Comparison of ENCODE assay signal across 8 mouse cellular contexts in the genomic region with DNA sequence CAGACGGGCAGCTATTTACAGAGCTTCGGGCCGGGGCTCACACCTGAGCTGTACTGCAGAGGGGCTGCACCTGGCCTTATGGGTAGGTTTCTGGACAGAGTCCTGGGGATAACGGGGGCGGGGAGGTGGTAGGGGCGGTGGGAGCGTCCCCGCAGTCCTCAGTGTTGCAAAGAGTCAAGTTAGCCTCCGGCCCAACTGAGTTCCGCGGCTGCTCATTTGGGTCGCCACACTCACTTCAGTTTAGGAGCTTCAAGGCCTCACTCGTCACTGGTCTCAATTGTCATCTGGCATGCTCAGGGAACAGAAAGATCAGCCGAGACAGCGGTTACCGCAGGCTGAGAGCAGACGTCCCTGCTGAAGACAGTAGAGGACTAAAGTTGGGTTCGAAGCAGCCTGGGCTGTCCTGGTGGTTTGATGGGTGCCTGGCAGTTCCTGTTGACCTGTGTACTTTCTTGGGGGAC.
DNase-seq lines count a peak whose midpoint lies in the region; ATAC-seq lines count a peak whose summit lies in the region.

No protein-coding gene starts in this region.

- ATAC-seq in lung, embryonic 15.5 days (ENCODE audit: borderline replicate concordance, extremely low read depth, low FRiP score, low TSS enrichment), result peak; percentile 51
- ATAC-seq in midbrain, embryonic 16.5 days, result no peak

- peak overlapping the region; percentile 50 for H3K4me3 ChIP-seq in lung, embryonic 15.5 days
- H3K4me3 ChIP-seq in midbrain, embryonic 16.5 days (ENCODE audit: low read depth, low read length), result peak overlapping the region; percentile 40

- H3K27ac ChIP-seq in lung, embryonic 15.5 days, result peak overlapping the region; percentile 98
- H3K27ac ChIP-seq in midbrain, embryonic 16.5 days (ENCODE audit: low read length), result peak overlapping the region; percentile 56

- H3K27me3 ChIP-seq in lung, embryonic 15.5 days, result no peaks in the 10 kb centered on the region
- H3K27me3 ChIP-seq in midbrain, embryonic 16.5 days (ENCODE audit: control insufficient read depth, insufficient read depth, low read depth, low read length), result no peaks in the 10 kb centered on the region

- intact Hi-C loops in left cerebral cortex, postnatal 25 days (cut with DNase I), result no loop called here

- peak overlapping the region; percentile 89 for H3K4me2 ChIP-seq in lung, embryonic 15.5 days
- H3K4me2 ChIP-seq in midbrain, embryonic 16.5 days (ENCODE audit: low read length), result peak overlapping the region; percentile 69

- H3K4me1 ChIP-seq in lung, embryonic 15.5 days, result peaks cover 63% of the 10 kb centered on the region
- peaks cover 63% of the 10 kb centered on the region for H3K4me1 ChIP-seq in midbrain, embryonic 16.5 days (ENCODE audit: control insufficient read depth, insufficient read depth, low read length)

- no peak for DNase-seq in lung, postnatal 14 days
- peak; percentile 42 for DNase-seq in c-Kit-positive CD71-negative TER-119-negative erythroid progenitor cells, embryonic 14.5 days (ENCODE audit: low read depth)
- peak; percentile 49 for DNase-seq in induced T-regulatory cell, adult 2 months (ENCODE audit: low read depth)
- no peak for DNase-seq in left cerebral cortex, postnatal 25 days (ENCODE audit: low spot score in 2 of 2)
- no peak for DNase-seq in right cerebral cortex, postnatal 36 days (ENCODE audit: low spot score in 2 of 2)
- no peak for DNase-seq in cerebellum, adult 9-10 months

- H3K9ac ChIP-seq in lung, embryonic 15.5 days, result peak overlapping the region; percentile 63
- peak overlapping the region; percentile 54; the same call in 1 of the 2 replicates for H3K9ac ChIP-seq in midbrain, embryonic 16.5 days (ENCODE audit: low read depth, low read length)

- 0% methylated on average over 15 of the region's 18 CpGs for WGBS in lung, embryonic 15.5 days
- WGBS in midbrain, embryonic 16.5 days, result 1% methylated on average over 16 of the region's 18 CpGs

- H3K9me3 ChIP-seq in lung, embryonic 15.5 days, result no peaks in the 10 kb centered on the region
- no peaks in the 10 kb centered on the region for H3K9me3 ChIP-seq in midbrain, embryonic 16.5 days (replicated peaks; ENCODE audit: control insufficient read depth, low read length, poor library complexity, severe bottlenecking)

- H3K36me3 ChIP-seq in lung, embryonic 15.5 days, result peaks cover 16% of the 10 kb centered on the region
- peaks cover 16% of the 10 kb centered on the region for H3K36me3 ChIP-seq in midbrain, embryonic 16.5 days (ENCODE audit: control insufficient read depth, insufficient read depth, low read length)

Comparison
In these comparisons a context has a peak if more than half of its experiments do, and no peak if none do; other contexts are left out.
1. DNase-seq: peak in c-Kit-positive CD71-negative TER-119-negative erythroid progenitor cells, embryonic 14.5 days (single experiment) and induced T-regulatory cell, adult 2 months (single experiment); none in lung, postnatal 14 days (single experiment), left cerebral cortex, postnatal 25 days (0 of 2), right cerebral cortex, postnatal 36 days (0 of 2) and cerebellum, adult 9-10 months (single experiment).